Mouse (Mus musculus) cerebellum, postnatal 4 days (tissue): ENCODE measurements around the gene 1700023F06Rik.
A peak's percentile ranks its signal among the peaks of the same experiment; 100 is the strongest.

Experiments
- DNase-seq, 2 experiments: peaks; one replicate each; pipeline ENCODE4 v3.0.0; 2022; ENCODE audit warnings: low spot score in 2 of 2, mixed read lengths in 1 of 2

1700023F06Rik gene

GRCm38 (mm10) chr11:103181911-103182310 lies 26.4 kb downstream of the 1700023F06Rik start:
- no peak for DNase-seq

- DNase-seq = no peak
These were observed 27.0 kb downstream of the 1700023F06Rik start for GRCm38 (mm10) chr11:103181349-103181748.

GRCm38 (mm10) chr11:103180426-103180825 lies 27.9 kb downstream of the 1700023F06Rik start:
- DNase-seq = no peak

- no peak for DNase-seq
These were observed 29.6 kb downstream of the 1700023F06Rik start for GRCm38 (mm10) chr11:103178748-103179147.

DNA sequence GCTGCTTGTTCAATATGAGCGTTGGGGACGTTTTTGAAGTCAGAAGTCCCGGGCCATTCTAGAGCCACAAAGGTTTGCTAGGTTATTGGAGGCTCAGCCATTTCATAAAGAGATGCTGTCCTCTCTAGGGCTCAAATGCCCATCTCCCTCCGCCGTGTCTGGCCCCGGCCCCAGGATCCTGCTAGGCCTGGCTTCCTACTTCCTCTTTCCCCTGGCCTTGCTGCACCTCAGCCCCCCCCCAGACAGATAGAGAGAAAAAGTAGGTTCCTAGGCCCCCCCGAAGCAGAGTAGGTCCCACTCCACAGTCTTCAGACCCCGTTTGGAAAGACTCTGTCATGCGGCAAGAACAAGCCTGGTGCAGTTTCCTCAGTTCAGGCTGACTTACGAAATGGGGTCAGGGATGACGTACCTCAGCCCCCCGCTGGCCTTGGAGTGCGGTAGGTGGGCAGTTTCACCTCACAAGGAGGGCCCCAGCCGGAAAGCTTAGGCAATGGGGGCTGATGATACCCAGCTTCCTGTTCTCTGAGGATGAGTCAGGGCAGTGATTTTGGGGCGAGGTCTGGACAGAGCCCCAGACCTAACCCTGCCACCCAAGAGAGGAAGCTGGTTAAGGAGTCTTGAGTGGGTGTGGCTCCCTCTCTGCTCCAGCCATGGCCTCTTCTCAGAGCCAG lies 30.4 kb downstream of the 1700023F06Rik start:
- DNase-seq = no peak

DNA sequence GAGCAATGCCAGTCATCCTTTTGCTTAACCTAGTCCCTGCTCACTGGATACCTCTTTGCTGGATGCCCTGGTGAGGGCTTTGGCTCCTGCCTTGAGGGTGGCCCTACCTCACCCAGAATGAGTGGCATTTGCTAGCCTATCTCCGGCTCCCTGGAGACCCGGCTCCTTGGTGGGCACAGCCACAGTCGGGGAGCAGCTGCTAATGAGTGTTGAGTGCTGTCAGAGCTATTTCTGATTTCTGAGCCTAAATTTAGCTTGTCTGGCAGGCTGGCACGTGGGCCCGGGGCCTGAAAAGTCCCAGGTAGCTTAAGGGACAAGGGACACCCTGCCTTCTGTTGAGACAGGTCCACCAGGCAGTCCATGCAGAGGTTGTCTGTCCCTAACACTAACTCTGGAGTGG lies 31.1 kb downstream of the 1700023F06Rik start:
- no peak for DNase-seq

DNA sequence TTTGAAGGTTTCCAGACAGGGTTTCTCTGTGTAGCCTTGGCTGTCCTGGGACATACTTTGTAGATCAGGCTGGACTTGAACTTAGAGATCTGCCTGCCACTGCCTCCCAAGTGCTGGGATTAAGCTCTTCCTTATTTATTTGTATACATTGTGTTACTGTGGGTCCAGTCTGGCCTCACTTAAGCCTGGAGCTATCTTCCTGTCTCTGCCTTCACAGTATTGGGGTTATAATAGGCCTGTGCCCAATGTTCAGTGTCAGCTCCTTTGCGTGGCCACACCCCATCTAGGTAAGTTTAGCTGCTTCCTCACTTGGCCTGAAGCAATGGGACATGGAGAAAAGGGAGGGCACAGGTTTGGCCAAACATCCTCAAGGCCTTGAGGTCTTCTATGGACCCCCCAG lies 31.8 kb downstream of the 1700023F06Rik start:
- no peak for DNase-seq

DNA sequence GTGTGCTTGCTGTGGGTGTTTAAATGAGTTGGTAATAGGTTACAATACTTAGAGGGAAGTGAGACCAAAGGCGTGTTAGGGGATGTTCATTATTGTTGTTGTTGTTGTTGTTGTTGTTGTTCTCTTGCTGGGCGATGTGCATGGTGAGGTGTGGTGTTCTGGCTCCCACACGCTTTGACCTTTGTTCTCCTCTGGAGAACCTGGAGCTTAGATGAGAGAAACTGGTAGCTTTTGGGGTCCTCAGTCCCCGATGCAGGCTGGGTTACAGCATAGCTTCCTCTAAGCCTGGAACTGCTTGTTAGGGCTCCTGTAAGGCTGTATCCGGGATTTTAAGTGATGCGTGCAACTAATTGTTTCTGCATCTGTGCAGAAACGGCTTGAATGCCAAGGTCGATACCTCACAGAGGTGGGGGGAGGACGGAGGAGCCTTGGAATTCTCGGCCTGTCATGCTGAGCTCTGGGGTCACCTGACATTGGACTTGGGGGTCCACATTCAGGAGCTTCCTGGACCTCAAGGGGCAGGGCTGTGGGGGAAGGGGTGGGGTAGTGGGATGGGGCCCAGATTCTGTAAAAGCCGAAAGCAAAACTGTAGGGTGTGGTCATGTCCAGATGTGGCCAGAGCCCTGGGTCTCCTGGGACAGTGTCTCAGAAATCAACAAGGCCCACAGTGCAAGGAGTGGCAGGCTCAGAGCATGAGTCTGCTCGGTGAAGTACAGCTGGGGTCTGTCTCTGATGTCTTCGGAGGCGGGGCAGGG lies 32.5 kb downstream of the 1700023F06Rik start:
- no peak for DNase-seq

GRCm38 (mm10) chr11:103174891-103175391 lies 33.4 kb downstream of the 1700023F06Rik start:
- DNase-seq = no peak

GRCm38 (mm10) chr11:103174411-103174832 lies 33.9 kb downstream of the 1700023F06Rik start:
- DNase-seq = no peak

DNA sequence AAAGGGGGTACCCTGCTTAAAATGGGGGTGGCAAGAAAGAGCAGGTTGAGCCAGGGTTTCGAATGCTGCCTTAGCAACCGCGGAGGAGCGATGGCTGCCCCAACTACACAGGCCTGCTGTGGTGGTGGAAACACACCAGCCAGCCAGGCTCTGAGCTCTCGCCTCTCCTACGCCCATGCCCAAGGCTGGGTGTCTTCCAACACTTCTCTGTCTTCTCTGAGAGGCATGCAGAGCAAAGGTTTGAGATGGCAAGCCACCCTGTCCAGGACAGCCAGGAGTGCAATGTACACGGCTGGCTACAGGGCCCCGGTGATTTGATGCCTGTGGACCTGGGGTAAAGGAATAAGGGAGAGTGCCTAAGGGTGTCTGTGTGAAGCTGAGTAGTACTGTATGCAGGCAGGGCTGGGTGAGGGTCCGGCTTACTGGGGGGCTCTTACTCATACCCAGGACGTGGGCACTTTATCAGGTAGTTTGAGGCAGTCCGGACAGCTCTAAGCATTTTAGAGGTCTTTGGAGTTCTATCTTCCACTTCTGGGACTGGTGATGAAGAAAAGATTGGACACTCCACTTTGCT lies 34.5 kb downstream of the 1700023F06Rik start:
- DNase-seq = no peak

DNA sequence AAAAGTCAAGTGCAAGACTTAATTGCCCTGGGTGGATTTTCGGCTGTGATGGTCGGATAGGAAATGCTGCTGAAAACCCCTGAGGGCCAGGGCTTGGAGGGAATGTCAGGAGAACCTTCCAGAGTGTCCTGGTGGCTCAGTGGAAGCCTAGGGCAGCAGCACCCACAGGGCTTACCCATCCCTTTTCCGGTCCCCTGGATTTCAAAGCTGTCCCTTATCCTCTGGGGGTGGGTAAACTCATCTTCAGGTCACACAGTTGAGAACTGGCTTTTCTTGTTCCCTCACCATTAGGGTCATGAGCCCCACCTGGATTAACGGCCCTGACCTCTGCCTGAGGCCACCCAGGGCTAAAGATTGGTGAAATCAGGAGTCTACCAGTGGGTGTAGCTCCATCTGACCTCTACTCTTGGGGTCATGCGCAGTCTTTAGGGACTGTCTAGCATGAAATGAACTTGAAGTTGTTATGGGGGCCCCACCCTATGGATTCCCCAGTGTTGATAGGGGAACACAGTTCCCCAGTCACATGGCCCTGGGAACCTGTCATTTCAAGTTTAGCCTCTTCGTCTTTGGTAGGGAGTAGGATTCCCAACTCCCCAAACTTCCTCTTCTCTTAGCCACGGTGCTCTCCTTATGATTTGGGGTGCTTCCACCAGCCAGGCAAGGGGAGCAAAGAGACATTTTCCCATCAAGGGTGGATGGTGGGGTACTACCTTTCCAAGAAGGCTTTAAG lies 35.2 kb downstream of the 1700023F06Rik start:
- DNase-seq = no peak

- no peak for DNase-seq
These were observed 35.8 kb downstream of the 1700023F06Rik start for GRCm38 (mm10) chr11:103172392-103173040.

DNA sequence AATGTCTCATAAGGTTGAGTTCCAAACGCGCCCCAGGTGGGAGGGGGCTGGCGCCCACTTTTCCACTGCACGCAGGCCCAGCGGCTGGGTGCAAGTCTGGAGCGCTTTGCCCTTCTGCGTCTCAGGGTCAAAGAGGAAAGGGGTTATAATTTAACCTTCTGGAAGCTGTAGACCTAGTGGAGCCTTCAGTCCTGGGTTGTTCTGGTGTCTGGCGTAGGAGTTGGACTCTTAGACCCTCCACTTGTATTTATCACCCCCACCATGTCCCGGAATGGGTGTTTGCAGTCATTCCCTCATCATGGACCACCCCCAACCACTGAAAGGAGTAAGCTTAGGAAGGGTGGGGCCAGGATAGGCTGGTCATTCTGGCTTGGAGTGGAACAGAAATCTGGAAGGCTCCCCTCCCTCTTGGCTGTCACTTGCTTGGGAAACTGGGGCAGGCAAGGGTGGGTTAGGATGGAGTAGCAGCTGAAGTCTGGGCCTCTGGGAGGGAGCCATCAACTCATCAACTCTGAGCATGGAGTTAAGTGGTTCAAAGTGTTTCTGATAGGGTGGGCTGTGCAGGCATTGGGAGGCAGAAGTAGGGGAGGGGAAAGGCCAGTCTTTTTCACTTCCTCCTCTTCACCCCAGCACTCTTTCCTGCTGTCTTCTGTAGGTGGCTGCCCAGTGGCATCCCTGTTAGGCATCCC lies 36.5 kb downstream of the 1700023F06Rik start:
- DNase-seq = no peak

GRCm38 (mm10) chr11:103171286-103171620 lies 37.1 kb downstream of the 1700023F06Rik start:
- DNase-seq = no peak

- peak in 1 of 2 experiments; percentile 42 for DNase-seq
These were observed 37.7 kb downstream of the 1700023F06Rik start, which contains the start of gene Fmnl1 for GRCm38 (mm10) chr11:103170494-103171285. TSS of gene Fmnl1 (plus strand) at chr11:103171107.

- DNase-seq = no peak
These were observed 38.3 kb downstream of the 1700023F06Rik start for GRCm38 (mm10) chr11:103170111-103170493.

DNA sequence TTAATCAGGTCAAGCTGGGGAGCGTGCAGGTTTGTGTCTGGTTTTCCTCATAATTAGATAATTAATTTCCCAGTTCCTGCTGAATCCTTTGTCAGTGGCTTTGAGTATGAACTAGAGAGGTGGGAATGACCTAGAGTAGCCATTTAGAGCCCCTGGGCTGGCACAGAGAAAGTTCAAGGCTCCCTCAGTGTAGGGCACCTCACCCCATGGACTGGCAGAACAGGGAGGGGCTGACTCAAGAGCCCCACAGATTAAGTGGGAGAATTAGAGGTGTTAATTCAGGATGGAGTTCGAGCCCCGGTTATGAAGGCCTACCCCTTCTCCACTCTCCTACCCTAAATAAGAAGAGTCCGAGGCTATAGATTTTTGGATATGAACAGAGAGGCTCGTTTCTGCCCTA lies 38.7 kb downstream of the 1700023F06Rik start:
- no peak for DNase-seq

DNA sequence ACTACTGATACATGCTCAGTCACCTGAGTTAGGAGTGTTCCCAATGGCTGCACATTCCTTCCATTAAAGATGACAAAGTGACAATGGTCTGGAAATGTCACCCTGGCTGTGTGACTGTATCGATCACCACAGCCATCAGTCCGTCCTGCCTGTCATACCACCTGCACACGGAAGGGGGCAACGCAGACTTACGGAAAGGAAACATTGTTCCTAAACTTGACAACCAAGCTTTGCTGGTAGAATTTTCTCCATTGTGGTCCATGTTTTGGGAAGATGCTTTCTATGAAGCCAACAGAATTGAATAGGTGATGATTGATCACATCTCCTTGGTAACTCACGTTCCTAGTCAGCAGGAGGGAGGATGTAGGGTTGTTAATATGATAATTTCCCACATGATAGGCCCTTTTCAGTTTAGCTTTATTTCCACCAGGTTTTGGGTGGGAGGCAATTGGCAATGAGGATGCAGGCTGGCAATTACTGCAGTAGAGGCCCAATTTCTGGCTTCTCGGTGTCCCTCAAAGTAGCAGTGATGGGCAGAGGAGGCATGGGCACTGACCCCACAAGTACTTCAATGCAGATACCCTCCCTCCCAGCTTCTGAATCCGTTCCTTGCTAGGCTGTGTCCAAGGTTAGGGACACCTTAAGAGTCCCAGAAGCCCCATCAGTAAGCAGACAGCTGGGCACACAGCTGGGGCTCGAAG lies 39.5 kb downstream of the 1700023F06Rik start:
- DNase-seq = peak in 1 of 2 experiments; percentile 70
